Mouse (Mus musculus) midbrain, embryonic 15.5 days (tissue): ENCODE measurements at regions not wholly inside any gene's neighbourhood (a gene's known extent, or its start where the extent isn't known, plus 50 kb on each side); places are given as distances from the start of the nearest gene placed in this dataset.
A peak's percentile ranks its signal among the peaks of the same experiment; 100 is the strongest.

ENCODE experiments used
- ATAC-seq: fragments of 200-750 bp; cut with Nextera tagmentation; replicated peaks from 2 replicates; pipeline ENCODE4 v1.8.0; 2017; ENCODE audit warnings: moderate TSS enrichment
- H3K27ac ChIP-seq: fragments of 300-500 bp; sonication (generic); 2 replicates; pipeline ENCODE4 v1.5.1; 2015; ENCODE audit warnings: mild to moderate bottlenecking, inconsistent platforms
- H3K27me3 ChIP-seq: fragments of 300-500 bp; sonication (generic); replicated peaks from 2 replicates; pipeline ENCODE4 v1.6.1; 2015; ENCODE audit warnings: inconsistent platforms
- H3K36me3 ChIP-seq: fragments of 300-500 bp; sonication (generic); replicated peaks from 2 replicates; pipeline ENCODE4 v1.6.1; 2015; ENCODE audit warnings: inconsistent platforms
- H3K4me1 ChIP-seq: fragments of 300-500 bp; sonication (generic); 2 replicates; pipeline ENCODE4 v1.6.1; 2015; ENCODE audit warnings: inconsistent platforms
- H3K4me2 ChIP-seq: fragments of 300-500 bp; sonication (generic); 2 replicates; pipeline ENCODE4 v1.6.1; 2015; ENCODE audit warnings: inconsistent platforms, mild to moderate bottlenecking, moderate library complexity
- H3K4me3 ChIP-seq: fragments of 300-500 bp; sonication (generic); 2 replicates; pipeline ENCODE4 v1.5.1; 2015; ENCODE audit warnings: mild to moderate bottlenecking, inconsistent platforms
- H3K9ac ChIP-seq: fragments of 300-500 bp; sonication (generic); 2 replicates; pipeline ENCODE4 v1.6.1; 2015; ENCODE audit warnings: mild to moderate bottlenecking, inconsistent platforms
- H3K9me3 ChIP-seq: fragments of 300-500 bp; sonication (generic); 2 replicates; pipeline ENCODE4 v1.6.1; 2016; ENCODE audit warnings: inconsistent platforms
- WGBS: fragments of 180-500 bp; shearing (Covaris S2); methylation state at CpG from one replicate; pipeline ENCODE4 v1.1.7; 2015; ENCODE audit warnings: mixed read lengths; 5-methylcytosine and 5-hydroxymethylcytosine counted together

DNA sequence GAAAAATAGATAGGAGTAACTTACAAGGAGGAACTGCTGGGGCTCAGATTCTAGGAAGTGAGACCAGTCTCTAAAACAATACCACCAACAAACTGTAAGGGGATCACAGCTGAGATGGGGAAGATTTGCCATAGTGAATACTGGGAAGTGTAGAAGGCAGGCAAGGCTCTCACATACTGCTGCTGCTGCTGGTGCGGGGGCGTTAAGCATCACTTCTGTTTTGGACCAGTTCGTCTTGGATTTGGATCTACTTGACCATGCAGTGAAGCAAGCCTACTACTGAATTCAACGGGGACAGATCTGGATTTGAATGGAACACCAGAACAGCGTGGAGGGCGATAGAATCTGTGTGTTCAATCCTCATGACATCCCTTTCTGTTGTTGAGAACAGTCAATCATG, 76.1 kb upstream of the Serp2 start:
- no peak overlapping the region for H3K4me3 ChIP-seq
- 78% methylated on average over 6 of the region's 6 CpGs for WGBS
- peaks cover 4% of the 10 kb centered on the region; the same call in 1 of the 2 replicates for H3K4me1 ChIP-seq
- ATAC-seq = no peak
- no peak overlapping the region for H3K9ac ChIP-seq
- no peaks in the 10 kb centered on the region for H3K9me3 ChIP-seq
- no peak overlapping the region for H3K4me2 ChIP-seq
- H3K27me3 ChIP-seq = no peaks in the 10 kb centered on the region
- no peaks in the 10 kb centered on the region for H3K36me3 ChIP-seq
- no peak overlapping the region for H3K27ac ChIP-seq

DNA sequence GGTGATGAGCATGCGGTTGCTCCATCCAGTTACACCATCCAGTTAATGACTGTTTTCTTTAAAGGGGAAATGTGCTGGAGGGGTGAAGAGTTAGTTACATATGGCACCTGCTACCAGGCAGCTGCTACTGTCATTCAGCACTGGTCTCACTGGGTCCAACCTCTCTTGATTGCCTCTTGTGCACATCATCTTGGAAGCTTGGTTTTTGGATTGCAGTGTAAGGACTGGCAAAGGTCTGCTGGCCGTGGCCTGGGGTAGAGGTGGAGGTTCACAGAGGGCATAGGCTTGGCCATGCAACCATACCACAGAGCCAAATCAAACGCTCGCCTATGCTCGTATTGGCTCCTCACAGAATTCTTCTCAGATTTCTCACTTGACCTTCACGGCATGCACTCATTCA, 75.1 kb upstream of the Serp2 start:
- H3K4me2 ChIP-seq = no peak overlapping the region
- no peak for ATAC-seq
- no peak overlapping the region for H3K9ac ChIP-seq
- no peaks in the 10 kb centered on the region for H3K36me3 ChIP-seq
- H3K27ac ChIP-seq = no peak overlapping the region
- 68% methylated on average over 6 of the region's 6 CpGs for WGBS
- no peaks in the 10 kb centered on the region for H3K27me3 ChIP-seq
- H3K9me3 ChIP-seq = no peaks in the 10 kb centered on the region
- H3K4me3 ChIP-seq = no peak overlapping the region
- H3K4me1 ChIP-seq = peaks cover 4% of the 10 kb centered on the region; the same call in 1 of the 2 replicates

DNA sequence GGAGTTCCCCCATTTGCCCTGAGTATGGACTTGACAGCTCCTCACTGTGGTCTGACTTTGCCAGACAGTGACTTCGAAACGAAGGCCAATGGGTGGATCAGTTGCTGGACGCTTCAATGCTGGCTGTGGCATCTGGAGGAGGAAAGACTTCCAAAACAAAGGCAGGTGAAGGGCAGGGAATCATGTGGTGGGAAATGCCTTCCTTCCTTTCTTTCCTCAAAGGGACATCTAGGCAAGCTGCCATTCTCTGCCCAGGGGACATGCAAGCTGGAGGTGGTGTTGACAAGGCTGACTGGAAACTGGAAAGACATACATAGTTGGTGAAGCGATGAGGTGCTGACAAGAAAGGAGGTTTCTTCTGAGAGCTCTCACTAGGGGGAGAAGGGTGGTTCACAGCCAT, 74.5 kb upstream of the Serp2 start:
- Histone ChIP-seq H3K4me1 (peaks cover 7% of the 10 kb centered on the region; the same call in 1 of the 2 replicates), H3K4me2 (no peak overlapping the region), H3K9me3 (no peaks in the 10 kb centered on the region), H3K9ac (no peak overlapping the region), H3K36me3 (no peaks in the 10 kb centered on the region), H3K4me3 (no peak overlapping the region), H3K27ac (no peak overlapping the region), H3K27me3 (no peaks in the 10 kb centered on the region)
- WGBS = 85% methylated on average over 4 of the region's 4 CpGs
- no peak for ATAC-seq

- WGBS = 88% methylated on average over 11 of the region's 11 CpGs
- Histone ChIP-seq H3K4me3 (no peak overlapping the region), H3K4me1 (peaks cover 19% of the 10 kb centered on the region), H3K9me3 (no peaks in the 10 kb centered on the region), H3K9ac (no peak overlapping the region), H3K36me3 (no peaks in the 10 kb centered on the region), H3K4me2 (no peak overlapping the region), H3K27me3 (no peaks in the 10 kb centered on the region), H3K27ac (no peak overlapping the region)
- ATAC-seq = no peak
Measured at GRCm38 (mm10) chr14:76629913-76630478, 73.3 kb upstream of the Serp2 start.

DNA sequence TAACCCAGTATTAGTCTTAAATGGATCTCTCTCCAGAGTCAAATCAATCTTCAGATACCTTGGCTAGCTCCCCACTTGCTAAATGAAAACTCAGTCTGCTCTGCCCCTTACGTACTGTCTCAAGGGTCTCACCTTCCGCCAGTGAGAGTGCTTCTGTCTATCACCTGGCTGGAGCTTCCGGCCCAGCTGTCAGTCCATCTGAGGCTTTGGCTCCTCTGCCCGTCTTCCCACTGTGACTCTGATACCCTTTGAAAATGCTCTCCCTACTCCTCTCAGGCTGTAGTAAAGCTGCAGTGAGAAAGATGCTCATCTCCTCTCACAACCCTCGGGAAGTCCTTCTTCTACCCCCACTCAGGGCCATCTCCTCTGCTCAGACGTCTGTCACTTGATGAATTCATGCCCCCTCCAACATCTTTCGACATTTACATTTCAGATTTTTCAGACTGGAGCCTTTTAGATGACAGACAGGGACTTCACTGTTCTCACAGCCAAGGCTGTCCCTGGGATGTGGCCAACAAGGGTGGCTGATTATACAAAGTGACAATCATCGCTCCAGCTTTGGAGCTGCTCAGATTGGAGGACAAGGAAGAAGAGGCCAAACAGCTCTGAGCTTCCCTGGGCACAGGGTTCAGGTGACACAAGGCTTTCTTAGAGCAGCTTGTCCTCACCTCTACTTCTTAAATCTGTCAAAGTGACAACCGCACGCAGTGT, 71.6 kb upstream of the Serp2 start:
- Histone ChIP-seq H3K9ac (no peak overlapping the region), H3K9me3 (no peaks in the 10 kb centered on the region), H3K27ac (peak overlapping the region; percentile 42; the same call in 1 of the 2 replicates), H3K27me3 (no peaks in the 10 kb centered on the region), H3K4me2 (no peak overlapping the region), H3K4me1 (peaks cover 26% of the 10 kb centered on the region), H3K4me3 (no peak overlapping the region), H3K36me3 (no peaks in the 10 kb centered on the region)
- 78% methylated on average over 10 of the region's 10 CpGs for WGBS
- no peak for ATAC-seq

- Histone ChIP-seq H3K4me3 (no peak overlapping the region), H3K4me2 (no peak overlapping the region), H3K4me1 (peaks cover 33% of the 10 kb centered on the region), H3K9ac (no peak overlapping the region), H3K27ac (peak overlapping the region; percentile 55), H3K27me3 (no peaks in the 10 kb centered on the region), H3K36me3 (no peaks in the 10 kb centered on the region), H3K9me3 (no peaks in the 10 kb centered on the region)
- peak; percentile 30 for ATAC-seq
- WGBS = 43% methylated on average over 10 of the region's 10 CpGs
Measured at GRCm38 (mm10) chr14:76625589-76626368, 69.1 kb upstream of the Serp2 start.

DNA sequence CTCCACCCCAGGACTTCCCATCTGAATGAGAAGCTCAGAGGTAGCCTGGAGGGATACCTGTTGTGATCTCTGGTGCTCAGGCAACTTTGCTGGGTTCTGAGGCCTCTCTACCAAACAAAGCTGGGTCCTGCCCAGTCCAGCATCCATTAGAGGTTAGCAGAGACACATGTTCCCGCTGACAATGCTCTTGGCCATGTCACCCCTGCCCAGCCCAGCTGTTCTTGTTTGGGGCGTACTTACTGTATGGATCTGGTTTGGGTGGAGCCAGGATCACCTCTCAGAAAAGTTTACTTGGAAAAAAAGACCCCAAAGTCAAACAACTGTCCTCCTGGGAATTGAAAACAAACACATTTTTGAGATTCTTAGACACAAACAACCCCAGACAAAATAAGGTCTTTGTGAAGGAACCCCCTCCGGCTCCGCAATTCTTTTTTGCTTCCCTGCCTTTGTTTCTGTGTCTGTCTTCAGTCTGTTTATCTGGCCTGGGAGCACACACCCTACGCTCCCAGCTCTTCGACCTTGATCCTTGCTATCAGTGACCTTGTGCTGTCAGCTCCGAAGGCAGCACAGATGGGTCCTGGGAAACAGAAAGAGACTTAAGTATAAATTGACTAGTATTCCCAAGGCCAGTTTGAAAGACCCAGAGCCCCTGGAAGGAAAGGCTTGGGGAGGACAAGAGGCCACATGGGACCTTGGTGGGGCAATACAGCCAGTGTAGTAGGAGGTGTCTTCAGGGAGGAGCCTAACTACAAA, 68.1 kb upstream of the Serp2 start:
- Histone ChIP-seq H3K9ac (no peak overlapping the region), H3K4me3 (no peak overlapping the region), H3K4me2 (no peak overlapping the region), H3K27ac (no peak overlapping the region), H3K9me3 (no peaks in the 10 kb centered on the region), H3K4me1 (peaks cover 33% of the 10 kb centered on the region), H3K27me3 (no peaks in the 10 kb centered on the region), H3K36me3 (no peaks in the 10 kb centered on the region)
- WGBS = 75% methylated on average over 7 of the region's 7 CpGs
- no peak for ATAC-seq

DNA sequence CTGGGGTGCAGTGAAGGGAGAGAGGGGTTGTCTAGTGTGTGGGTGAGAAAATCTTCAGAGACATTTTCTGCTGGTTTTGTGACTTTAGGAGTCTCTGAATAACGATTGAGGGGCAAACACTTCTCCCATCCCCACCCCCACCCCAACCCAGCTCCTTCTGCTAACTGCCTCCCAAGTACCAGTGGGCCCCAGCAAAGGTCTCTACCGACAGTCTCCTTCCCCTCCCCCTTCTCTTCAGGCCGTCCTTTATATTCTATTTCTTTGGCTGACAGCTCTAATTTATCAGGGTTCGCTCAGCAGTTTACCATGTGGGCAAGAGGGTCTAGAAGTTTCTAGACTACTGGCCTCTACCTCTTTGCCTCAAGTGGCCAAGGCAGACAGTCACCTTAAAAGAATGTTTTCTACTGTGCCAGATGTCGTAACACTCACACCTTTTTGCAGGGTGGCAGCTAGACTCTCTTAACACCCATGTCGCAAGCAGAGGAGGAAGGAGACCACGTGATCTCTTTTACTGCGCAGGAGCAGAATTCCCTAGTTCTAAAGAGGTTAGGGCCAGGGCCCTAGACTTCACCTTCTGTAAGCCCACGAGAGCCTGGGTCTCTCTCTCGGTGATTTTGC, 66.8 kb upstream of the Serp2 start:
- Histone ChIP-seq H3K36me3 (no peaks in the 10 kb centered on the region), H3K27ac (peak overlapping the region; percentile 73), H3K27me3 (no peaks in the 10 kb centered on the region), H3K9ac (no peak overlapping the region), H3K4me3 (no peak overlapping the region), H3K9me3 (no peaks in the 10 kb centered on the region), H3K4me1 (peaks cover 37% of the 10 kb centered on the region), H3K4me2 (no peak overlapping the region)
- ATAC-seq = peak; percentile 18; the same call in 1 of the 2 replicates
- 33% methylated on average over 10 of the region's 10 CpGs for WGBS

GRCm38 (mm10) chr14:76622634-76623291, 66.1 kb upstream of the Serp2 start:
- Histone ChIP-seq H3K27me3 (no peaks in the 10 kb centered on the region), H3K4me3 (no peak overlapping the region), H3K4me1 (peaks cover 41% of the 10 kb centered on the region), H3K9me3 (no peaks in the 10 kb centered on the region), H3K36me3 (no peaks in the 10 kb centered on the region), H3K27ac (peak overlapping the region; percentile 73), H3K4me2 (peak overlapping the region; percentile 26), H3K9ac (no peak overlapping the region)
- peak; percentile 44 for ATAC-seq
- WGBS = 7% methylated on average over 11 of the region's 11 CpGs

GRCm38 (mm10) chr14:76619038-76619409, 62.3 kb upstream of the Serp2 start:
- Histone ChIP-seq H3K9me3 (no peaks in the 10 kb centered on the region), H3K36me3 (no peaks in the 10 kb centered on the region), H3K4me3 (no peak overlapping the region), H3K27me3 (no peaks in the 10 kb centered on the region), H3K4me2 (no peak overlapping the region), H3K4me1 (peaks cover 24% of the 10 kb centered on the region), H3K27ac (no peak overlapping the region), H3K9ac (no peak overlapping the region)
- no peak for ATAC-seq
- 70% methylated on average over 7 of the region's 7 CpGs for WGBS

- Histone ChIP-seq H3K4me2 (no peak overlapping the region), H3K9ac (no peak overlapping the region), H3K36me3 (no peaks in the 10 kb centered on the region), H3K4me1 (peaks cover 20% of the 10 kb centered on the region), H3K27ac (no peak overlapping the region), H3K27me3 (no peaks in the 10 kb centered on the region), H3K9me3 (no peaks in the 10 kb centered on the region), H3K4me3 (no peak overlapping the region)
- WGBS = 53% methylated on average over 14 of the region's 14 CpGs
- ATAC-seq = no peak
Measured at GRCm38 (mm10) chr14:76618331-76619037, 61.8 kb upstream of the Serp2 start.
